Mouse (Mus musculus): ENCODE data around the gene Syt12. TPM values are rescaled to one million over a fixed set of nuclear protein-coding genes. Genes with fewer than 3 reads are reported as not detected.

Gene Syt12
- polyA plus RNA-seq, 1 experiment from 2014 or later = 1.2 TPM

DNA sequence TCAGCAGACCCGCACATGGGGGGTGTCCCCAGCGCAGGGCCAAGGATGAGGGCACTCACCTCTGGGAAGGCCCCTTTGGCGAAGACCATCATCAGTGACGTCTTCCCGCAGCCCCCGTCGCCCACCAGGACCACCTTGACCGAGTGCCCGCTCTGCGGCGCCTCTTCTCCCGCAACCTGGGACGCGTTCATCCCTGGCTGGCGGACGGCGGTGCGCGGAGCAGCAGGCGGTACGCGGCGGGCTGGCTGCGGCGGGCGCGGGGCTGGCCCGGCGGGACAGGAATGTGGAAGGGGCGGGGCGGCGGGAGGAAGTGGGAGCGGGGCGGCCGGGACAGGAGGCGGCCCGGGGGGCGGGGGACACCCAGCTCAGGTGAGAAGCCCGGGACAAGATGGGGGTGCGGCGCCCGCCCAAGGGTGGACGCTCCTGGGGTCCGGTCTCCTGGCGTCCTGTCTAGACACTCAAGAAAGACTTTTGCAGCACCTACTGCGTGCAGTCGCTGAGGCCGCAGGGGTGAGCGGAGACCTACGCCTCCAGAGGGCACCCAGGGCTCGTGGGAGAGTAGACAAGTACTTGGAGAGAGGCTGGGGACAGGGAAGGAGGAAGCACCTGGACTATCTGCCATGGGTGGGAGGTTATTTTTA, 38.0 kb downstream of the Syt12 start, which contains the start of gene Rhod:
Gene Rhod (minus strand): TSS at position 272 of the 641 bp plus-strand sequence.
- H3K4me1 ChIP-seq (ENCODE audit: control insufficient read depth, insufficient read depth, low read length) = peaks cover 5% of the 10 kb centered on the region; the same call in 1 of the 2 replicates
- no peaks in the 10 kb centered on the region for H3K27me3 ChIP-seq (ENCODE audit: control insufficient read depth, insufficient read depth, low read length)
- under 1% methylated on average over 47 of the region's 51 CpGs for WGBS
- peak within 1 kb of the TSS; percentile 89 for H3K4me2 ChIP-seq (ENCODE audit: low read depth, low read length)
- H3K27ac ChIP-seq (replicated peaks; ENCODE audit: low read depth, low read length) = no peak within 1 kb of the TSS
- H3K9ac ChIP-seq (replicated peaks; ENCODE audit: low read length) = peak within 1 kb of the TSS; percentile 83
- no peaks in the 10 kb centered on the region for H3K9me3 ChIP-seq (replicated peaks; ENCODE audit: control insufficient read depth, low read length)
- ATAC-seq (replicated peaks; ENCODE audit: insufficient number of reproducible peaks, low FRiP score, low TSS enrichment, low read depth) = peak; percentile 60
- H3K36me3 ChIP-seq (replicated peaks; ENCODE audit: control insufficient read depth, insufficient read depth, low read depth, low read length) = no peaks in the 10 kb centered on the region
- DNase-seq (ENCODE audit: low spot score) = peak; percentile 73
- H3K4me3 ChIP-seq (ENCODE audit: low read depth, low read length) = peak within 1 kb of the TSS; percentile 83

DNA sequence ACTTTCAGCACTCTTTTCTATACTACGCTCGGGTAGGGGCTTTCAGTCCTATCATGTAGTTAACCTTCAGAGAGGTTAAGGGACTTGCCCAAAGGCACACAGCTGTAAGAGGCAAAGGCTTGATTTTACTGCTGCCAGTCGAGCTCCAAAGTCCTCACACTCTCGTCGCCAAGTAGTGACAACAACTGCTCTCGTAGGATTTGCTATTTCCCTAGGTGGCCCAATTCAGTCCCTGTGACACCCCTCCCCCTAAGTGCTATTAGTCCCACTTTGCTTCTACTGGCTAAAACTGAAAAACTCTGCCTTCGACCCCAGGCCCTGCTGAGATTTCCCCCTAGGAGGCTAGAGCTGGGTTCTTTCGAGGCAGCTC, 38.5 kb downstream of the Syt12 start:
- 1% methylated on average over 8 of the region's 8 CpGs for WGBS
- Histone ChIP-seq H3K27ac (replicated peaks; ENCODE audit: low read depth, low read length) (no peak overlapping the region), H3K9ac (replicated peaks; ENCODE audit: low read length) (peak overlapping the region; percentile 83), H3K4me2 (ENCODE audit: low read depth, low read length) (peak overlapping the region; percentile 89), H3K4me3 (ENCODE audit: low read depth, low read length) (peak overlapping the region; percentile 83), H3K9me3 (replicated peaks; ENCODE audit: control insufficient read depth, low read length) (no peaks in the 10 kb centered on the region), H3K4me1 (ENCODE audit: control insufficient read depth, insufficient read depth, low read length) (peaks cover 5% of the 10 kb centered on the region; the same call in 1 of the 2 replicates), H3K27me3 (ENCODE audit: control insufficient read depth, insufficient read depth, low read length) (no peaks in the 10 kb centered on the region), H3K36me3 (replicated peaks; ENCODE audit: control insufficient read depth, insufficient read depth, low read depth, low read length) (no peaks in the 10 kb centered on the region)
- no peak for ATAC-seq (replicated peaks; ENCODE audit: insufficient number of reproducible peaks, low FRiP score, low TSS enrichment, low read depth)
- no peak for DNase-seq (ENCODE audit: low spot score)

DNA sequence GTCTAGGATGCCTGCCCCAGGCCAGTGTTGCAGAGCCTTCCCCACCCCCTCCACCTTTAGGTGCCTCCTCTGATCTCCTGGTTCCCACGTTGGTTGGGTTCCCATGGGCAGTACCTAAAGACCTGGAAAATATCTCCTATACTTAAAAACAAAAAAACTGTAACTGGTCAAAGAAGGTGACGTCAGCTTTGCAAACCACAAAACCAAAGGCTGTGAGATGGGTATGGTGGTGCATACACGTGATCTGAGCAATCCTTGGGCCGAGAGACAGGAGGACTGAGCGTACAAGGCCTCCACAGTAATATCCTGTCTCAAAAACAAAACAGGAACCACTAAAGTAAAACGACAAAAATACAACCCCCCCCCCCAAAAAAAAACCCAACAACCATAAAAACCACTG, 39.4 kb downstream of the Syt12 start:
- Histone ChIP-seq H3K4me2 (ENCODE audit: low read depth, low read length) (no peak overlapping the region), H3K27ac (replicated peaks; ENCODE audit: low read depth, low read length) (no peak overlapping the region), H3K4me1 (ENCODE audit: control insufficient read depth, insufficient read depth, low read length) (peaks cover 5% of the 10 kb centered on the region; the same call in 1 of the 2 replicates), H3K9ac (replicated peaks; ENCODE audit: low read length) (no peak overlapping the region), H3K27me3 (ENCODE audit: control insufficient read depth, insufficient read depth, low read length) (no peaks in the 10 kb centered on the region), H3K36me3 (replicated peaks; ENCODE audit: control insufficient read depth, insufficient read depth, low read depth, low read length) (no peaks in the 10 kb centered on the region), H3K4me3 (ENCODE audit: low read depth, low read length) (no peak overlapping the region), H3K9me3 (replicated peaks; ENCODE audit: control insufficient read depth, low read length) (no peaks in the 10 kb centered on the region)
- no peak for ATAC-seq (replicated peaks; ENCODE audit: insufficient number of reproducible peaks, low FRiP score, low TSS enrichment, low read depth)
- DNase-seq (ENCODE audit: low spot score) = no peak
- WGBS = 72% methylated on average over 6 of the region's 6 CpGs

DNA sequence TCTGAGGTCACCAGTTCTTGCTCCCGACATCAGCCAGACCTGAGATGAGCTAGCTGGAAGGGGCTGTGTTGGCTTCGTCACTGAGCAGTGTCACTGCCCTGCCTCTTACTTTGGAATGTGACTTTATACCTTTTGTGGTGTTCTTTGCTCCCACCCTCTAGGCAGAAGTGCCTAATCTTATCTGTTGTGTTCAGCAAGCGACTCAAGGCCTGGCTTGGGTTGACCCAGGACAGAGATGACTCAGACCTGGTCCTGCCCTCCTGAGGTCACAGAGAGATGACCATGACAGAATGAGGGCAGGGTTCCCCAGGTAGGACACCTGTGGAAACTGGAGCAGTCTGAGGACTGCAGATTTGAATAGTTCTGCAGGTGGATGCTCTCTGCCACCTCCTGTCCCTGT, 41.0 kb downstream of the Syt12 start:
- WGBS = 84% methylated on average over 3 of the region's 3 CpGs

DNA sequence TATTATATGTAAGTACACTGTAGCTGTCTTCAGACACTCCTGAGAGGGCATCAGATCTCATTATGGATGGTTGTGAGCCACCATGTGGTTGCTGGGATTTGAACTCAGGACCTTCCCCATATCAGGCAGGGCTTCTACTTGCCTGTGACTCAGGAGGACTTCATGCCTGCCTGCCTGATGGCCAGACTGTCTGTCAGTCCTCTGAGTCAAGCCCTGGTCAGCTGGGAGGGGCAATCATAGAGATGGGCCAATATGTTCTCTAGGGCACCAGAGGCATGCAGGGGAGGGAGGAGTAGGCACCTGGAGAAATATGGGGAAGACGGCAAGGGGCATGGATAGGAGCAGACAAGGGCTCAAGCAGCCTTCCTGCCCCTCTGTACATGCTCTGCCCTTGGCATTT, 42.2 kb downstream of the Syt12 start:
- Histone ChIP-seq H3K36me3 (replicated peaks; ENCODE audit: control insufficient read depth, insufficient read depth, low read depth, low read length) (no peaks in the 10 kb centered on the region), H3K4me3 (ENCODE audit: low read depth, low read length) (no peak overlapping the region), H3K9me3 (replicated peaks; ENCODE audit: control insufficient read depth, low read length) (no peaks in the 10 kb centered on the region), H3K4me1 (ENCODE audit: control insufficient read depth, insufficient read depth, low read length) (peaks cover 3% of the 10 kb centered on the region; the same call in 1 of the 2 replicates), H3K9ac (replicated peaks; ENCODE audit: low read length) (no peak overlapping the region), H3K27me3 (ENCODE audit: control insufficient read depth, insufficient read depth, low read length) (no peaks in the 10 kb centered on the region), H3K27ac (replicated peaks; ENCODE audit: low read depth, low read length) (no peak overlapping the region), H3K4me2 (ENCODE audit: low read depth, low read length) (no peak overlapping the region)
- no peak for ATAC-seq (replicated peaks; ENCODE audit: insufficient number of reproducible peaks, low FRiP score, low TSS enrichment, low read depth)
- DNase-seq (ENCODE audit: low spot score) = no peak
- WGBS = 90% methylated on average over 1 of the region's 1 CpGs

More for the DNA sequence above, 41.0 kb downstream of the Syt12 start:
- Histone ChIP-seq H3K4me1 (ENCODE audit: control insufficient read depth, insufficient read depth, low read length) (peaks cover 5% of the 10 kb centered on the region; the same call in 1 of the 2 replicates), H3K27ac (replicated peaks; ENCODE audit: low read depth, low read length) (no peak overlapping the region), H3K27me3 (ENCODE audit: control insufficient read depth, insufficient read depth, low read length) (no peaks in the 10 kb centered on the region), H3K9ac (replicated peaks; ENCODE audit: low read length) (no peak overlapping the region), H3K36me3 (replicated peaks; ENCODE audit: control insufficient read depth, insufficient read depth, low read depth, low read length) (no peaks in the 10 kb centered on the region), H3K4me3 (ENCODE audit: low read depth, low read length) (no peak overlapping the region), H3K4me2 (ENCODE audit: low read depth, low read length) (no peak overlapping the region), H3K9me3 (replicated peaks; ENCODE audit: control insufficient read depth, low read length) (no peaks in the 10 kb centered on the region)
- ATAC-seq (replicated peaks; ENCODE audit: insufficient number of reproducible peaks, low FRiP score, low TSS enrichment, low read depth) = no peak
- DNase-seq (ENCODE audit: low spot score) = no peak

DNA sequence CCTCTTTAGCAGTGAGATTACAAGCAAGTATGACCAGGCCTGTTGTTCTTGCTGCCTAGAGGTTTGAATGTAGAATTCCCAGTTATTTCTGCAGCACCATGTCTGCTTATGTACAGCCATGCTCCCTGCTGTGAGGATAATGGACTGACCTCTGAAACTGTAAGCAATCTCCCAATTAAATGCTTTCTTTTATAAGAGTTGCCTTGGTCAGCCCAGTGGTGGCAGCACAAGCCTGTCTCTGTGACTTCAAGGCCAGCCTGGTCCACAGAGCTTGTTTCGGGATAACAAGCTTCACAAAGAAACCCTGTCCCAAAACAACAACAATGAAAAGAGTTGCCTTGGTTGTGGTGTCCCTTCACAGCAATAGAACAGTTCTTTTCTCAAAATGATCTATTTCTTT, 43.5 kb downstream of the Syt12 start:
- no peak for ATAC-seq (replicated peaks; ENCODE audit: insufficient number of reproducible peaks, low FRiP score, low TSS enrichment, low read depth)
- no peaks in the 10 kb centered on the region for H3K36me3 ChIP-seq (replicated peaks; ENCODE audit: control insufficient read depth, insufficient read depth, low read depth, low read length)
- no peak overlapping the region for H3K9ac ChIP-seq (replicated peaks; ENCODE audit: low read length)
- H3K4me1 ChIP-seq (ENCODE audit: control insufficient read depth, insufficient read depth, low read length) = no peaks in the 10 kb centered on the region
- H3K27me3 ChIP-seq (ENCODE audit: control insufficient read depth, insufficient read depth, low read length) = no peaks in the 10 kb centered on the region
- no peak overlapping the region for H3K4me3 ChIP-seq (ENCODE audit: low read depth, low read length)
- 76% methylated on average over 1 of the region's 1 CpGs for WGBS
- no peak for DNase-seq (ENCODE audit: low spot score)
- no peak overlapping the region for H3K27ac ChIP-seq (replicated peaks; ENCODE audit: low read depth, low read length)
- H3K9me3 ChIP-seq (replicated peaks; ENCODE audit: control insufficient read depth, low read length) = no peaks in the 10 kb centered on the region
- no peak overlapping the region for H3K4me2 ChIP-seq (ENCODE audit: low read depth, low read length)

DNA sequence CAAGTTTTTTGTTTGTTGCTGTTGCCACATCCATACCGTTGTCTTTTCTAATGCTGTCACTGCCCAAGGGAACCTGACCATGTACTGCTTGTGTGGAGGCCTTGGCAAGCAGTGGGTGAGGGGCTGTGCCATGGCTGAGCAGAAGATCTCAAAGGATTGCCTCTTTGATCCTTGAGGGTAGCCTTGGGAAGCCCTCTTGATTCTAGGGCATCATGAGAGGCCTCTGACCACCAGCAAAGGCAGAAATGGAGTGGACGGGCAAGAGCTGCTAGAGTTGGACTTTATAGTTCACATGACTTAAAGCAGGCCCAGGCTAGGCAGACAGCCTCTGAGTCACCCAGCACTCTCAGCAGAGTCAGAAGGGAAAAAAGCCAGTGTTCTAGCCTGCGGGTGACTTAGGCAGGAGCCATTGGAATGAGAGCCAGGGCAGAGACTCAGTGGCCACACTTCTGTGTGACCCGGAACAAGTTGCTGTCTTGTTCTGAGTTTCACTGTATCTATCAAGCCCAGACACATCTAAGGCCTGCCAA, 47.1 kb downstream of the Syt12 start:
- Histone ChIP-seq H3K4me2 (ENCODE audit: low read depth, low read length) (no peak overlapping the region), H3K9ac (replicated peaks; ENCODE audit: low read length) (no peak overlapping the region), H3K36me3 (replicated peaks; ENCODE audit: control insufficient read depth, insufficient read depth, low read depth, low read length) (no peaks in the 10 kb centered on the region; the same call in 1 of the 2 replicates), H3K4me1 (ENCODE audit: control insufficient read depth, insufficient read depth, low read length) (no peaks in the 10 kb centered on the region), H3K4me3 (ENCODE audit: low read depth, low read length) (no peak overlapping the region), H3K27ac (replicated peaks; ENCODE audit: low read depth, low read length) (no peak overlapping the region), H3K9me3 (replicated peaks; ENCODE audit: control insufficient read depth, low read length) (no peaks in the 10 kb centered on the region), H3K27me3 (ENCODE audit: control insufficient read depth, insufficient read depth, low read length) (no peaks in the 10 kb centered on the region)
- 90% methylated on average over 4 of the region's 4 CpGs for WGBS
- DNase-seq (ENCODE audit: low spot score) (no peak), ATAC-seq (replicated peaks; ENCODE audit: insufficient number of reproducible peaks, low FRiP score, low TSS enrichment, low read depth) (no peak)

DNA sequence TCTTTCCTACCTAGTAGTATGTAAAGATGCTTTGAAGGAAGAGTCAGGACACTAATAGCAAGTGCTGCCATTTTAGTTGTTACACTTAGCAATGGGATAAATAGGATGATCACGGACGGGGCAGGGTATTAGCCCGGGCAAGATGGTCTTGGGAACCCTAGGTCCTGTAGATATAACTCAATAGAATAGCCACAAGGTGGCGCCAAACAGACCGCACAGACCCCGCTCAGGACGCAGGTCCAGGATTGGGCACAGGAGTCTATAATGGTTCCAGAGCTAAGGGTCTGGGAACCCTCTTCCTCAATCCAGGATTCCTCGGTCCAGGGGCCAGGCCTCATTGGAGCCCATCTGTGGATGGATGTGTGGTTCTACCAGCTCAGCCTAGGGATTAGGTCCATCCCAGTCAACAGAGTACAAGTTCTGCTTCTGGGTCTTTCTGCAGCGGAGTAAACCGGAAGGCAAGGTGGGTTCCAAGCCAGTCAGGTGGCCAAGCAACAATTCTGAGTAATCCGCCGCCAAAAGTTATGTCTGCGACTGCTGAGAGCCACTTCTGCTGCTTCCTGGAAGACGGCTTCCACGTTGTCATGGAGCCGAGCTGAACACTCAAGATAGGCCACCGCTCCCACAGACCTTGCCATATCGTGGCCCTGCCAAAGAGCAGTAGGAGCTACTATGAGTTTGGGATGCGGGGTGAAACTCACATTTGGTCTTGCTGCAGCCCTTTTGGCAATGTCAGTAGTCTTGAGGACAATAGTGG, 51.5 kb downstream of the Syt12 start:
- no peak for ATAC-seq (replicated peaks; ENCODE audit: insufficient number of reproducible peaks, low FRiP score, low TSS enrichment, low read depth)
- Histone ChIP-seq H3K27ac (replicated peaks; ENCODE audit: low read depth, low read length) (no peak overlapping the region), H3K4me1 (ENCODE audit: control insufficient read depth, insufficient read depth, low read length) (no peaks in the 10 kb centered on the region), H3K27me3 (ENCODE audit: control insufficient read depth, insufficient read depth, low read length) (no peaks in the 10 kb centered on the region), H3K9me3 (replicated peaks; ENCODE audit: control insufficient read depth, low read length) (no peaks in the 10 kb centered on the region), H3K9ac (replicated peaks; ENCODE audit: low read length) (no peak overlapping the region), H3K4me2 (ENCODE audit: low read depth, low read length) (no peak overlapping the region), H3K4me3 (ENCODE audit: low read depth, low read length) (no peak overlapping the region), H3K36me3 (replicated peaks; ENCODE audit: control insufficient read depth, insufficient read depth, low read depth, low read length) (no peaks in the 10 kb centered on the region; the same call in 1 of the 2 replicates)
- 76% methylated on average over 19 of the region's 19 CpGs for WGBS
- peak; percentile 65 for DNase-seq (ENCODE audit: low spot score)

Data from embryonic facial prominence, embryonic 11.5 days (tissue).